Mouse (Mus musculus): ENCODE data around the gene Srl.

GRCm38 (mm10) chr16:4506181-4506580 lies 35.4 kb downstream of the Srl start:
- TF ChIP-seq JUN (IDR thresholded peaks at IDR 0.05; ENCODE audit: insufficient read depth, low read depth, low read length), result no peak
- no peak for TF ChIP-seq E2F4 (IDR thresholded peaks at IDR 0.05; ENCODE audit: insufficient replicate concordance, low read depth, low read length)
- no peak for TF ChIP-seq POLR2A (IDR thresholded peaks at IDR 0.05; ENCODE audit: low read depth, low read length)
- TF ChIP-seq TBP (conservative IDR thresholded peaks at IDR 0.05; ENCODE audit: low read depth, low read length), result no peak
- no peak for TF ChIP-seq MYC (IDR thresholded peaks at IDR 0.05; ENCODE audit: low read depth, low read length)
- no peak for TF ChIP-seq CTCF (conservative IDR thresholded peaks at IDR 0.05 in 1 of 2, IDR thresholded peaks at IDR 0.05 in 1 of 2; ENCODE audit: low read depth in 2 of 2, low read length in 2 of 2)
- no peak for TF ChIP-seq HCFC1 (IDR thresholded peaks at IDR 0.05; ENCODE audit: low read depth, low read length)
- TF ChIP-seq RCOR1 (conservative IDR thresholded peaks at IDR 0.05; ENCODE audit: low read depth, low read length), result no peak
- no peak for TF ChIP-seq ZC3H11A (IDR thresholded peaks at IDR 0.05; ENCODE audit: low read depth, low read length)
- TF ChIP-seq MAX (IDR thresholded peaks at IDR 0.05; ENCODE audit: low read length), result no peak
